Mouse (Mus musculus): ENCODE results near the gene Ankrd6. TPM values are rescaled to one million over a fixed set of nuclear protein-coding genes. Genes with fewer than 3 reads are reported as not detected.

The Ankrd6 gene
- 0.08 TPM for polyA plus RNA-seq (2014; fragmentation: Illumina TruSeq; extraction: RNeasy Lipid Tissue Mini Kit (QIAGEN cat#74804); ENCODE audit: low read depth, low replicate concordance)

DNA sequence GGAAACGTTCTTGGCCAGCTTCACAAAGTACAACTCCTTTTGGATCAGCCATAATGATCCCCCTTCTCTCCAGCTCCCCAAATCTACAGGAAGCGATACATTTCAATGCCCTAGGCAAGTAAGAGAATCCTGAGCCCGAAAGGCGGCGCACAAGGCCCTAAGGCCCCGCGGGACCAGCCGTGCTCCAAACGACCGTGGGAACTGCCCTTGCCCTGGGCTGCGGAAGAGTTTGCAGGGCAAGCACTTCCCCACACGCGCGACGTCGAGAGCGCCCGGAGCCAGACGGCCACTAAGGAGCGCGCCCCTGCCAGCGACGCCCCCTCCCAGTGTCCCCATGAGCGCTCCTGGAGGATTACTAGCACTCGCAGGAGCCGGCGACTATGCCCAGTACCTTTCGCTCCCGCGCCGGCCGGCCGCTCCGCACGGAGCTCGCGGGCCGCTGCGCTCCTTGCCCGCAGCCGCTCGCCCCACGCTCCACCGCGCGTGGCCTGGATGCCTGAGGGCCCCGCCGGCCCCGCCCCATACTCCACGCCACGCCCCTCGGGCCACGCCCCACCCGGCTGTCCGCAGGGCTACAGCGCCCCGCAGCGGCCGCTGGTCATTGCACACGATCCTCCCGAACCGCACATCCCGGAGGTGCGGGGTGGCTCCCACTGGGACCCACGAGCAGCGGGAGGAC lies at the start of gene Ankrd6:
TSS of gene Ankrd6 (minus strand) at position 486 of the 679 bp plus-strand sequence.

DNA sequence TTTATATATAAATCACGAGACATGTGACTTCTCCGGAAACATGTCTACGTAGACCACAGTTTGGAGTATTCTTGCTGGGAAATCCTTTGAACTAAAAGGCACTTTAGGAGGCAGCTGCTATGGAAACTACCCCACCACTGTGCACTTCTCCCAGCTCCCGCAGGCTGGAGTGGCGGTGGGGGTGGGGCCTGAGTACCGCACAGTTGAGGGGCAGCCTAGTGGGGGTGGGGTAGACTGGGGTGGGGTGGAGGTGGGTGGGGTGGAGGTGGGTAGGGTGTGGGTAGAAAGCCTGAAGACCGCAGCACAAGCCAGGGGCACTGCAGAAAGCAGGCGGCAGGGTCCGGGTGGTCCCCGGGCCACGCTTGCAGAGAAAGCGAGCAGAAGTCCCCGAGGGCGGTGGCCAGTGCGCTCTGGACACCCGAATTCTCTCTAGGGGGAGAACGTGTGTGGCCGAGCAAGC lies 32.1 kb upstream of the Ankrd6 start, which contains the start of gene Rragd:
TSS of gene Rragd (plus strand) at position 322 of the 460 bp plus-strand sequence.

DNA sequence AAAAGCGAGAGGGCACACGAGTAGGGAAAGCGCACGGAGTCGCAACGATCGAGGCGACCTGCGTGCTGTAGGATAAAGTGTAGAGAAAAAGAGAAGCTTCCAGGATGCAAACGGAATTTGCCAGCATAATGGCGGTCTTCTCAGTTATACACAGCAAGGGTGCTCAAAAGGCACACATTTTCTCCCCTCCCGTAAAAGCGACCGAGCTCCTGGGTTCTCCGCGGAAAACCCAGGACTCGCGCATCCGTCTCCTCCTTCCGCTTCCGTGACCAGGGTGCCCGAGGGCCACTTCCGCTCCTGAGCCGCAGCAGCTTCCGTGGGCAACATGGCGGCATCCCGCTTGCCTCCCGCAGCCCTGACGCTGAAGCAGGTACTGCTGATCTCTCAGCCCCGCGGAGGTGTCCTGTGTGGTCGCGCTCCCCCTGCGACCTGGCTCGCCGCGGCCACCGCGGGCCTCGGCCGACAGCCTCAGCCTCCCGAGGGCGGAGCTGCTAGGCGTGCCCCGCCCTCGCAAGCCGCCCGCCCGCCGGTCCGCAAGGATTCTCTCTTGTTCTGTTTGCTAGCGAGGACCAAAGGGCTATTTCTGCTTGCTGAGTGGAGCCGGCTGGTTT lies 150.6 kb downstream of the Ankrd6 start, which contains the start of gene Lyrm2:
TSS of gene Lyrm2 (plus strand) at position 288 of the 611 bp plus-strand sequence.

Other genes with a start within 250 kb of the Ankrd6 start
- 39.7 TPM for gene Lyrm2, start 150.6 kb downstream of the Ankrd6 start, polyA plus RNA-seq (2014; fragmentation: Illumina TruSeq; extraction: RNeasy Lipid Tissue Mini Kit (QIAGEN cat#74804); ENCODE audit: low read depth, low replicate concordance)
- gene Rragd, start 32.2 kb upstream of the Ankrd6 start, polyA plus RNA-seq (2014; fragmentation: Illumina TruSeq; extraction: RNeasy Lipid Tissue Mini Kit (QIAGEN cat#74804); ENCODE audit: low read depth, low replicate concordance): 1.5 TPM
- 38.1 TPM for gene Ube2j1, start 80.6 kb upstream of the Ankrd6 start, polyA plus RNA-seq (2014; fragmentation: Illumina TruSeq; extraction: RNeasy Lipid Tissue Mini Kit (QIAGEN cat#74804); ENCODE audit: low read depth, low replicate concordance)
- not detected for gene Gabrr2, start 112.2 kb upstream of the Ankrd6 start, polyA plus RNA-seq (2014; fragmentation: Illumina TruSeq; extraction: RNeasy Lipid Tissue Mini Kit (QIAGEN cat#74804); ENCODE audit: low read depth, low replicate concordance)
- gene Gabrr1, start 181.7 kb upstream of the Ankrd6 start, polyA plus RNA-seq (2014; fragmentation: Illumina TruSeq; extraction: RNeasy Lipid Tissue Mini Kit (QIAGEN cat#74804); ENCODE audit: low read depth, low replicate concordance): not detected
- gene Pm20d2, start 238.9 kb upstream of the Ankrd6 start, polyA plus RNA-seq (2014; fragmentation: Illumina TruSeq; extraction: RNeasy Lipid Tissue Mini Kit (QIAGEN cat#74804); ENCODE audit: low read depth, low replicate concordance): 2.1 TPM